Mouse (Mus musculus) heart, embryonic 14.5 days (tissue): ENCODE measurements around the gene Olfr464. TPM values are rescaled to one million over a fixed set of nuclear protein-coding genes. Genes with fewer than 3 reads are reported as not detected.

ENCODE experiments used
- ATAC-seq: fragments of 200-750 bp; cut with Nextera tagmentation; 2 replicates; pipeline ENCODE4 v1.8.0; 2017; ENCODE audit warnings: low read depth, moderate TSS enrichment; ENCODE audit not compliant: insufficient number of reproducible peaks, insufficient read depth, low FRiP score
- H3K27ac ChIP-seq, 2 experiments: fragments of 200-500 bp in 1 of 2; fragments of 300-500 bp in 1 of 2; sonication (generic) in 1 of 2; replicated peaks in 1 of 2; 2 replicates each; pipeline ENCODE4 v1.5.1; 2012 to 2014; ENCODE audit warnings: low read depth in 2 of 2, low read length in 2 of 2, control low read depth in 1 of 2, mild to moderate bottlenecking in 1 of 2, mixed read lengths in 1 of 2; ENCODE audit not compliant: control insufficient read depth in 1 of 2, insufficient read depth in 1 of 2
- H3K27me3 ChIP-seq: fragments of 300-500 bp; sonication (generic); 2 replicates; pipeline ENCODE4 v1.6.1; 2014; ENCODE audit warnings: mild to moderate bottlenecking, low read length, control low read depth; ENCODE audit not compliant: control insufficient read depth, insufficient read depth
- H3K36me3 ChIP-seq: fragments of 300-500 bp; sonication (generic); 2 replicates; pipeline ENCODE4 v1.6.1; 2014; ENCODE audit warnings: mild to moderate bottlenecking, control low read depth, low read length, mixed read lengths; ENCODE audit not compliant: control insufficient read depth, insufficient read depth
- H3K4me1 ChIP-seq, 2 experiments: fragments of 200-500 bp in 1 of 2; fragments of 300-500 bp in 1 of 2; sonication (generic) in 1 of 2; 2 replicates each; pipeline ENCODE4 v1.6.1; 2012 to 2014; ENCODE audit warnings: low read length in 2 of 2, control low read depth in 1 of 2, mixed read lengths in 1 of 2; ENCODE audit not compliant: control insufficient read depth in 2 of 2, insufficient read depth in 2 of 2
- H3K4me2 ChIP-seq: fragments of 300-500 bp; sonication (generic); 2 replicates; pipeline ENCODE4 v1.6.1; 2014; ENCODE audit warnings: mild to moderate bottlenecking, low read length
- H3K4me3 ChIP-seq, 2 experiments: fragments of 200-500 bp in 1 of 2; fragments of 300-500 bp in 1 of 2; sonication (generic) in 1 of 2; 2 replicates each; pipeline ENCODE4 v1.5.1; 2012 to 2014; ENCODE audit warnings: low read length in 2 of 2, mild to moderate bottlenecking in 2 of 2, control low read depth in 1 of 2, low read depth in 1 of 2, moderate library complexity in 1 of 2; ENCODE audit not compliant: control insufficient read depth in 1 of 2, insufficient read depth in 1 of 2
- H3K9ac ChIP-seq: fragments of 300-500 bp; sonication (generic); 2 replicates; pipeline ENCODE4 v1.6.1; 2014; ENCODE audit warnings: mild to moderate bottlenecking, low read length
- H3K9me3 ChIP-seq: fragments of 300-500 bp; sonication (generic); 2 replicates; pipeline ENCODE4 v1.6.1; 2016; ENCODE audit warnings: low read length, control low read depth; ENCODE audit not compliant: control insufficient read depth
- WGBS: fragments of 180-500 bp; shearing (Covaris S2); extraction: QIAGEN DNeasy Blood & Tissue Kit; methylation state at CpG from one replicate; pipeline ENCODE4 v1.1.7; 2014; 5-methylcytosine and 5-hydroxymethylcytosine counted together
- polyA plus RNA-seq: library from polyadenylated mRNA; unstranded; fragments of >200 nt; fragmentation: Nextera tagmentation; extraction: Ambion mirVana; gene quantifications from 2 replicates; pipeline ENCODE4 v1.2.1, GENCODE M21; 2014

Olfr464 gene
- polyA plus RNA-seq, 1 experiment from 2014 or later, result not detected

DNA sequence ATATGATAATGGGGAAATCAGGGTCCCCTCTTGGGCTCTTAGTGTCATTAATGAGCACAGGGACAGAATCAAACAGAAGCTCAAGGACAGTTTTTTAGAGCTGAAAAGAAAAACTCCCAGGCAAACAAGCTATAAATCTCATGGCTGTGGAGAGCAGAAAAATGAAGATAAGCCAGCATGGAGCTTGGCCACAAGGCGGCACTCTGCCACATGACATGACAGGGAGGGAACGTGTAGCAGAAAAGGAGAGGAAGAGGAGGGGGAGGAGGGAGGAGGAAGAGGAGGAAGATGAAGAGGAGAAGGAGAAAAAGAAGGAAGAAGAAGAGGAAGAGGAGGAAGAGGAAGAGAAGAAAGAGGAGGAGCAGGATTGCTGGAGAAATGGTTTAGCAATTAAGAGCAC is 29.2 kb upstream of the Olfr464 start:
- ATAC-seq, result no peak
- no peaks in the 10 kb centered on the region for H3K27me3 ChIP-seq
- no peaks in the 10 kb centered on the region for H3K36me3 ChIP-seq
- no peak overlapping the region for H3K4me3 ChIP-seq
- no peak overlapping the region for H3K4me2 ChIP-seq
- H3K27ac ChIP-seq, result no peak overlapping the region
- H3K9me3 ChIP-seq, result no peaks in the 10 kb centered on the region
- WGBS, result 2% methylated on average over 2 of the region's 2 CpGs
- no peak overlapping the region for H3K9ac ChIP-seq
- no peaks in the 10 kb centered on the region for H3K4me1 ChIP-seq

DNA sequence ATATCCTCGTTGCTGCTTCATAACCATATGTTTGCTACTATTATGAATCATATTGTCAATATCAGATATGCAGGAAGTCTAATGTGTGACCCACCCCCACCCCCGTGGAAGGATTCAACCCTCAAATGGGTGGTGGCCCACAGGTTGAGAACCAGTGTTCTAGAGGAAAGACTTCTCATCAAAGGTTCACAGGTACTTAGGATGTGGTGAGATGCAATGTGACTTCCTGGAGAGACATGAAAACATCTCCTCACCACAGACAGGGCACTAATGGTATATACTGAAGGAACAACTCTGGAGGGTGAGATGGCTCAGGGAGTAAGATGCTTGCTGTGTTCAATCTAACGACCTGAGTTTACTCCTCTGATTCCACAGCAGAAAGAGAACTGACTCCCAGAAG is 14.7 kb upstream of the Olfr464 start:
- H3K9ac ChIP-seq, result no peak overlapping the region
- H3K4me3 ChIP-seq, result no peak overlapping the region
- no peak overlapping the region for H3K27ac ChIP-seq
- ATAC-seq, result no peak
- no peaks in the 10 kb centered on the region for H3K27me3 ChIP-seq
- WGBS, result 50% methylated on average over 3 of the region's 3 CpGs
- H3K9me3 ChIP-seq, result no peaks in the 10 kb centered on the region
- H3K4me1 ChIP-seq, result no peaks in the 10 kb centered on the region
- no peak overlapping the region for H3K4me2 ChIP-seq
- no peaks in the 10 kb centered on the region for H3K36me3 ChIP-seq

GRCm38 (mm10) chr11:87933731-87934130 is 13.0 kb upstream of the Olfr464 start:
- no peak overlapping the region for H3K4me3 ChIP-seq
- no peaks in the 10 kb centered on the region for H3K4me1 ChIP-seq
- H3K27ac ChIP-seq, result no peak overlapping the region
- no peaks in the 10 kb centered on the region for H3K9me3 ChIP-seq
- WGBS, result 50% methylated on average over 2 of the region's 2 CpGs
- ATAC-seq, result no peak
- H3K27me3 ChIP-seq, result no peaks in the 10 kb centered on the region
- no peak overlapping the region for H3K9ac ChIP-seq
- no peak overlapping the region for H3K4me2 ChIP-seq
- no peaks in the 10 kb centered on the region for H3K36me3 ChIP-seq

GRCm38 (mm10) chr11:87930348-87930747 is 9.6 kb upstream of the Olfr464 start:
- Histone ChIP-seq H3K4me2 (no peak overlapping the region), H3K4me1 (no peaks in the 10 kb centered on the region), H3K9ac (no peak overlapping the region), H3K27ac (no peak overlapping the region), H3K36me3 (no peaks in the 10 kb centered on the region), H3K27me3 (no peaks in the 10 kb centered on the region), H3K4me3 (no peak overlapping the region), H3K9me3 (no peaks in the 10 kb centered on the region)
- whole genome bisulfite sequencing, result 80% methylated on average over 2 of the region's 2 CpGs
- no peak for ATAC-seq

- Histone ChIP-seq H3K4me1 (no peaks in the 10 kb centered on the region), H3K4me2 (no peak overlapping the region), H3K27me3 (no peaks in the 10 kb centered on the region), H3K27ac (no peak overlapping the region), H3K9me3 (0 out of 2 replicates have a peak, but pooled peaks cover 2% of the 10 kb centered on the region), H3K9ac (no peak overlapping the region), H3K36me3 (no peaks in the 10 kb centered on the region), H3K4me3 (no peak overlapping the region)
- ATAC-seq, result no peak
- 66% methylated on average over 2 of the region's 2 CpGs for WGBS
These were observed 466 bp downstream of the Olfr464 start for GRCm38 (mm10) chr11:87920301-87920700.

GRCm38 (mm10) chr11:87916005-87916404 is 4.8 kb downstream of the Olfr464 start:
- H3K4me1 ChIP-seq, result no peaks in the 10 kb centered on the region
- ATAC-seq, result no peak
- 71% methylated on average over 1 of the region's 1 CpGs for WGBS
- no peaks in the 10 kb centered on the region for H3K36me3 ChIP-seq
- no peak overlapping the region for H3K9ac ChIP-seq
- no peak overlapping the region for H3K4me2 ChIP-seq
- H3K9me3 ChIP-seq, result no peaks in the 10 kb centered on the region
- H3K4me3 ChIP-seq, result no peak overlapping the region
- H3K27me3 ChIP-seq, result no peaks in the 10 kb centered on the region
- no peak overlapping the region for H3K27ac ChIP-seq

DNA sequence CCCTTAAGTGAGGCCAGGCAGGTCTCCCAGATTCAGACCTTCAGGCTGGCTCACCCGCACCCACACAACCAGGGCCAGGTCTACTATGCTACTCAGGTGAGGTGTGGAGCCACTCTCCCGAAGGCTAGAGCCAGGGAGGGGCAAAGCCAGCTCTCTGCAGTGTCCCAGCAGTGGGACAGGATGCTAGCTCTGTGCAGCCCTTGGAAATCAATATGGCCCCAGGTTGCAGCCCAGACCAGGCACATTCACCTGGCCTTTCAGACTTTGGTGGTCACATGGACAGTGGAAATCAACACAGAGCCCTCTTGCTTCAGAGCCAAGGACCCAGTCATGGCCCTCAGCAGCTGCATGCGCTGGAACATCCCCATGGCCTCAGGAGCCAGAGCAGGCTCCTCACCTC is 16.4 kb downstream of the Olfr464 start:
- no peaks in the 10 kb centered on the region for H3K9me3 ChIP-seq
- H3K4me3 ChIP-seq, result no peak overlapping the region
- H3K9ac ChIP-seq, result no peak overlapping the region
- ATAC-seq, result no peak
- 80% methylated on average over 3 of the region's 3 CpGs for WGBS
- no peaks in the 10 kb centered on the region for H3K36me3 ChIP-seq
- no peaks in the 10 kb centered on the region for H3K4me1 ChIP-seq
- no peak overlapping the region for H3K4me2 ChIP-seq
- H3K27me3 ChIP-seq, result no peaks in the 10 kb centered on the region
- H3K27ac ChIP-seq, result no peak overlapping the region

GRCm38 (mm10) chr11:87897287-87897686 is 23.5 kb downstream of the Olfr464 start, which contains the start of gene Olfr463:
TSS of gene Olfr463 (minus strand) at chr11:87897387.
- Histone ChIP-seq H3K9ac (no peak within 1 kb of the TSS), H3K9me3 (no peaks in the 10 kb centered on the region), H3K4me3 (no peak within 1 kb of the TSS), H3K36me3 (no peaks in the 10 kb centered on the region), H3K4me2 (no peak within 1 kb of the TSS), H3K27ac (no peak within 1 kb of the TSS), H3K27me3 (no peaks in the 10 kb centered on the region), H3K4me1 (no peaks in the 10 kb centered on the region)
- no peak for ATAC-seq
